Mouse (Mus musculus) forelimb bud, embryonic 11.5 days (tissue): ENCODE results near the gene Cntn5.

ENCODE experiments used
- DNase-seq: peaks from one replicate; pipeline ENCODE4 v3.0.0-alpha.2; 2012; ENCODE audit warnings: low read depth, low spot score

Cntn5 gene

DNA sequence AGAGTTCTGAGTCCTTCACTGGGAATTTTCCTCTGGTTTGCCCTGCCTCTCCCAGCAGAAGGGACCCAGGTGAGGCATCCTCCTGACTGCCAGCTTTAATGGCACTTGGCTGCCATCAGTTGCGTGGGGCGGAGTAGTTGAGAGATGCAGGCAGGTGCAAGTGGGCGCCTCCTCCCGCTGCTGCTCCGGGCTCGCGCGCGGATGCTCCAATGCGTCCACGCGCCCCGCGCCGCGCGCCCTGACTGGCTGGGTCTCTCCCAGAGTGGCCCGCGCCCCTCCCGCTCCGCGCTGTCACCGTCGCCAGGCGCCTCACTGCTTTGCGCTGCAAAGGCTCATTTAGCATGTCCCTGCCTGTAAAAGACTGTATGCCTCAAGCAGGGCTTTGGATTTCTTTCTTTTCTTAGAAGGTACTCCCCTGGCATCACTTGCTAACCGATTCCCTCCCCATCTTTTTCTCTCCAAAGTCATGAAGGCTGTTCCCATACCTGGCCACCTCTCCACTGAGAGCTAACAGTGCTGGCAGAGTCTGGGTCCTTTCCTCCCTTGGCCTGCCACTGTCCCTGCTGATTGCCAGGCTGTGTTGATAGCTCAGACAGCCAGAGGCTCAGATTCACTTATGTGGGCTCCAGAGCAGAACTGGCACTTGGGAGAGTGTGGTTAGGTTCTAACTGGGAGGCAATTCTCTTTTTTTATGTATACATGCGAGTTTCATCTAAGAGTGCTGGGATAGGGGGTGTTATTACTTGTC is at the start of gene Cntn5:
Cntn5 (minus strand) TSS at position 160 of the 748 bp plus-strand sequence.
- DNase-seq, result no peak

GRCm38 (mm10) chr9:10950470-10950869 is 45.9 kb upstream of the Cntn5 start:
- DNase-seq, result no peak

DNA sequence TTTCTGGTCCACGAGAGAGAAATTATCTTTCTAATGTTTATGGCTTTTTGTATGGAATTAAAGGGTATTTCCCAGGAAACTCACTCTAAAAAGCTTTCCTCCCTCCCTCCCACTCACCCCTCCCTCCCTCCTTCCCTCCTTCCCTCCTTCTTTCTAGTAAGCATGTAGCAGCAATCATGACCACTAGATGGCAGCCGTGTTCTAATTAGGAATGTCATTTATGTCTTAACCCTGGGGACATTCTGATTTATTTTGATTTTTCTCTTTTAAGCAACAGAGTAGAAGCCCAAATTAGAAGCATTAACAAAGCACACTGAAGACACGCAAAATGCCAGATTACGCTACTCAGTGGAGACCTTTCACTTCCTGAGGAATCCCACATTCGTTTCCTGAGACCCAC is 5.0 kb upstream of the Cntn5 start:
- DNase-seq, result peak; percentile 81

DNA sequence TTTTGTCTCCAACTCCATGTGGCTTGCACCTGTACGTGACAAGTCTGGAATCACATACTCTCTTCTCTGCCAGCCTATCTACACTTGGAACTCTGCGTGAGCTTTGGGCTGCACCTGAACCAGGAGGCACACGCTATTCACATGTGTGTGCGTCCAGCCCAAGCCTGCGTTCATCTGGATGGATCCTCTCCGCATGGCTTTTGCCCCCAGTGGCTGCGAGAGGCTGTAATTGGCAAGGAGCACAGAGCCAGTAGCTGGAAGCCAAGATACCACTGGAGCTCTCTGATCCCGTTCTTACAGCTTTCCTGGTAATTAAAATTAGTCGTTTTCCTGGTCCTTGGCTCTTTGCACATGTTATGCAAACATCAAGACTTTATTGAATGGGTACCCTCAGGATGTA is 1.1 kb upstream of the Cntn5 start:
- DNase-seq, result no peak

- DNase-seq, result no peak
These were observed 24.8 kb downstream of the Cntn5 start for GRCm38 (mm10) chr9:10879758-10880157.

GRCm38 (mm10) chr9:10873881-10874280 is 30.7 kb downstream of the Cntn5 start:
- DNase-seq, result no peak

- no peak for DNase-seq
These were observed 48.2 kb downstream of the Cntn5 start for GRCm38 (mm10) chr9:10856204-10856892.

DNA sequence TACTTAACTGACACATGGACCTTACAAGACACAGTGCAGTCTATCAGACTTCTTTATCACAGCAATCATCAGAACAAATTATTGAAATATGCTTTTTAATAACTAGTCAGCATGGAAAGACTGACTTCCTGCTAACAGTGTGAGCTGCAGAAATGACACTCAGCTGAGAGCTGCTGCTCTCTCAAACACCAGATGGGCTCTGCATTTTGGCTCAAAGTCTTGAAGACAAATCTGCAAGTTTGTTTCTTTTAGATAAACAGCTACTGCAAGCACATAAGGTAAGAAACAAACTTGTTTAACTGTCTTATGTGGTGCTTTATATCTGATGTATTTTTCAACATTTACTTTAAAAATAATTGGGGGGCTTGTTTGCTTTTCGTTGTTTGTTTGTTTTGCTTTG is 87.9 kb downstream of the Cntn5 start:
- no peak for DNase-seq

GRCm38 (mm10) chr9:10797158-10797557 is 107.4 kb downstream of the Cntn5 start:
- DNase-seq, result no peak

- no peak for DNase-seq
These were observed 109.5 kb downstream of the Cntn5 start for GRCm38 (mm10) chr9:10795102-10795501.

GRCm38 (mm10) chr9:10731878-10732277 is 172.7 kb downstream of the Cntn5 start:
- DNase-seq, result no peak

DNA sequence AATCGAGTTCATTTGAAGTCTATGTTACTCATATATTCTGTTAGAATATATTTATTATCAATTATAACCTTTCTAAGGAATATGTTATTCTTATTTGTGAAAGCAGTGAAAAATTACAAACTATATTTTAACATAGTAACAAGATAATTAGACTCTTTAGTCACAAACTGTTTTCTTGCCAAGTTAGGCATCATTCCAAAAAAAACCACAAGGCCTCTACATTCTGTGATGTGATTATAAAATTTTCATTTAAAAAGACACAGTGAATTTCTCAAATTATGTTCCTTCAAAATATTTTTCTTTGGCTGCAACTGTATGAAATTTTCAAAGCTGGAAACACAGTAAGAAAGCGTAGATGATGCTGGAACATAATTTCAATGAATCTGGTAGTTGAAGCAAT is 180.4 kb downstream of the Cntn5 start:
- DNase-seq, result no peak

DNA sequence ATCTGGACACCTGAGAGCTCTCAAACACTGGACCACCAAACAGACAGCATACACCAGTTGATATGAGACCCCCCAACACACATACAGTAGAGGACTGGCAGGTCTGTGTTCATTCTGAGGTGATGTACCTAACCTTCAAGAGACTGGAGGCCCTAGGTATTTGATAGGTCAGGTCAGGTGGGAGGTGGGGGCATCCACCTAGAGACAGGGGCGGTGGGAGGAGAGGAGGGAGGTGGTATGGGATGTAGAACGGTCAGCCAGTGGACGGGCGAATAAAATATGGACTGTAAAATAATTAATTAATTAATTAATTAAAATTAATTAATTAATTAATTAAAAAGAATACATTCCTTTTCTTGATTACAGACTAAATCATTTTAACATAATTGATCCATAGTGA is 182.5 kb downstream of the Cntn5 start:
- no peak for DNase-seq

DNA sequence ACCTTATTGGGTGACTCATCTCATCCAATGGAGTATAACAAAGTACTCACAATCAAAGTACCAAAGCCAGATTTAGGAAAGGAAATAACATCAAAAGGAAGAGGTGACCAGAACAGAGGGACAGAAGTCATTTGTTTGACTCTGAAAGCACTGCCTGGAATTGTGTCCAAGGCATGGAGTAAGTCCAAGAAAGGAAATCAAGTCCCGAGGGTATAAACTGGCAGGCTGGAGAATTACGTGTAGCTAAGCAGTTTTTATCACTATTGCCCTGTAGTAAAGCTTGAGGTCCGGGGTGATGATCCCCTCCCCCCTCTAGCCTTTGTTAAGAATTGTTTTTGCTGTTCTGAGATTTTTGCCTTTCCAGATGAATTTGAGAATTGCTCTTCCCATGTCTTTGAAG is 185.6 kb downstream of the Cntn5 start:
- DNase-seq, result no peak

DNA sequence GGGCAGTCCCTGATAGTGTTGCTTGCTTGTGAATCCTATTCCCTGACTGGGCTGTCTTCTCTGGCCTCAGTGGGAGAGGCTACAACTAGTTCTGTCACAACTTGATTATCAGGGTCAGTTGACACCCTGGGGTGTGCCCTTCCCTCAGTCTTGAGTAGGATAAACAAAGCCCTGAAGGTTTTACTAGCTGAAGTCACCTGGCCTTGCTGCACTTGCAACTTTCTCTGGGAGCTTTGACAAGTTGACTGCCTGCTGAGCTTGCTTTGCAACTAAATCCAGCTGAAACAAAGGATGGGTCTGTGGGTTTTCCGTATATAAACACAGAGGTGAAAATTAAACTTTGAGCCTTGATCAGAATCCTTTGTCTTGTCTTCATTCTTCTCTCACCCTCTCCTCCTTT is 190.9 kb downstream of the Cntn5 start:
- DNase-seq, result no peak

DNA sequence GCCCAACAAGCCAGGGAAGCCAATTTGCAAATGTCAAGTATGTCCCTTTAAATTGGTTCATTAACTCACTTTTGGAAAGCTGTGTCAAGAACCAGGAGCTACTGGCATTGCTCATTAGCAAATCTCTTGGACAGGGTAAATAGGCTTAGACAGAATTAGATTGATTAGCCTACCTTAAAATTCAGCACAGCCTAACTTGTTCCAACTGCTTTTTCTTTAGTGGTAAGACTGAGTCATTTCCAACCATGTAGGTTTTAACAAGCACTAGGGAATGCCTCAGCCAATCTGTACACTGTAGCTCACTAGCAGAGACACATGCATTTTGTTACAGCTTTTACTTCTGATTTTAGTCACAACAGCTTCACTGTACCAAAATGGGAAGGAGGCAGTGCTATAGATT is 222.9 kb downstream of the Cntn5 start:
- no peak for DNase-seq

DNA sequence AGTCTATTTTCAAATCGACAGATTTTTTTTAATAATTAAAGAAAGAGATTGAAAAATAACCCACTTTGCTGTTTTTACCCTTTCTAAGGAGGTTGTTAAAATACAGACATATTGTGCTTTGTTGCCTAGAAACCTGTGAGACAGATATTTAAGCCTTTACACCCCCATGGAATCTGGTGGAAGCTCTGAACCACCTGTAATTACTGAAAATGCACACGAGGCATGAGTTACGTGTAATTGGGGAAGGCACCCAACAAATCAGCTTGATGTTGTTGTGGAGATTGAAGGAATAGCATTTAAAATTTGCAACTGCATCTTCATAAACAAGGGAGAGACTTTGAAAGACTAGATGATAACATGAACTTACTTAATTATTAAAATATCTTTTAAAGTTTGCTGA is 223.4 kb downstream of the Cntn5 start:
- no peak for DNase-seq

DNA sequence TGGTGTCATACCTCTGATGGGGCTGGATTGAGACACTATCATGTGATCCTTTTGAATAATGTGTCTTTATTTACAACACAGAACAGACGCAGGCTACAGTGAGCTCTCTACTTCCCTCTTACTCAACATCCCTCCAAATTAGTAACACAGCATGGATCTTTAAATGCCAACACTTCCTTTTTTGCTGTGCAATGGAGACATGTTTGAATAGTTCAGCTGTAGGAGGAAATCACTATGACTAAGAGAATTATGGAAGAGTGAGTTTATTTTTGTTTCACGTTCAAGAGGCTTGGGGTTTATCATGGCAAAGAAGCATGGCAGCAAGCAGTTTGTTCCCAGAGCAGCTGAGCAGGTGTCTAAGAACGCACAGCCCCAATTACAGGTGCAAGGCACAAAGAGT is 235.9 kb downstream of the Cntn5 start:
- DNase-seq, result no peak

DNA sequence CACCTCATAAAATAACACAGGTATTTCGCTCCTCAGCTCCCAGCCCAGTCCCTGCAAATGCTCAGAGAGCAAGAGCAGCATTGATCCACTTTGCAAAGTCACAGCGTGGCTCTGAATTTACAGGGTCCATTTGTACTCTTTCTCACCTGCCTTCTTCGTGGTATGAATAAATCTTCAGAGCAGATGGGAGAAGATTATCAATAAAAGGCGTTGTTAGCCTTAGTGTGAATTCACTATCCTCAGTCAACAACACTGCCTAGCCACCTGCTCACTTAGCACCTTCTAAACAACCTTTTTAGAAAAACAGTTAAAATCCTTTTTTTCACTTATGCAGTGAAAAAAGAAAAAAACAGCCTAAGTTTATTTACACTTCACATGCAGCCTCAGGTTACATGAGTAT is 237.1 kb downstream of the Cntn5 start:
- DNase-seq, result no peak

GRCm38 (mm10) chr9:10665756-10666155 is 238.8 kb downstream of the Cntn5 start:
- no peak for DNase-seq

DNA sequence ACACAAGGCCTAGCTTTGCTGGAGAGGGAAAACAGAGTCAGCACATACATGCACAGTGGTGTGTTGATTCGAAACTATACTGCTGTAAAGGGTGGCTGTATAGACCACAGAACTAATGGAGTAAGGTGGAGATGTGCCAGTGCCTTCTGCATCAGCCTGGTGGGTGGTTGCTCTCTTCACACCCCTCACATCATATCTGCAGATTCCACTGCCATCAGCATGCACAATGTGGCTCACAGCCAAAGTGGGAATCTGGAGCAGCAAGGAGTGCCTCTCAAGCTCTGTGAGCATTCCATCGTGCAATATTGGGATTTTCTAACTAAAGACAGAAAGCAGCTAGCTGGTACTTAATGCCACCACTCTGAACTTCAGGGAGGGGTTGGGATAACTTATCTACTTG is 241.5 kb downstream of the Cntn5 start:
- DNase-seq, result no peak

- no peak for DNase-seq
These were observed 245.1 kb downstream of the Cntn5 start for GRCm38 (mm10) chr9:10659478-10659877.

DNA sequence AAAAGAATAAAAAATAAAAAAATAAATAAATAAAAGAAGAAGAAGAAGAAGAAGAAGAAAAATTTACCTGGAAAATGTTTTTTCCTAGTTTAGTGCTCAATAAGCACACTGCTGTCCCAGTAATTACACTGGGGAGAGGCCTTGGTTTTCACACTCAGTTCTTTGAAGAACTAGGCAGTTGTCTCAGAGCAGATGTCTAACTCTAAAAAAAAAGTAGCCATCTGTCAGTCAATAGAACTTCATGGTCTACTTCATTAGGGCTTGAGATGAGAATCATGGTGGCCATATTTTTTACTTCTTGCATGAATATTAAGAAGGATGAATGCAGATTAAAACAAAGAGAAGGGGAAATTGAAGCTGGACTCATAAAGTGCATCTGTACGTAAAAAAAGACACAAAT is 246.5 kb downstream of the Cntn5 start:
- no peak for DNase-seq
